Mouse (Mus musculus): ENCODE results near the gene Abca7. TPM values are rescaled to one million over a fixed set of nuclear protein-coding genes. Genes with fewer than 3 reads are reported as not detected.

Abca7 gene
- polyA plus RNA-seq, 1 experiment from 2014 or later: 4.2 TPM

DNA sequence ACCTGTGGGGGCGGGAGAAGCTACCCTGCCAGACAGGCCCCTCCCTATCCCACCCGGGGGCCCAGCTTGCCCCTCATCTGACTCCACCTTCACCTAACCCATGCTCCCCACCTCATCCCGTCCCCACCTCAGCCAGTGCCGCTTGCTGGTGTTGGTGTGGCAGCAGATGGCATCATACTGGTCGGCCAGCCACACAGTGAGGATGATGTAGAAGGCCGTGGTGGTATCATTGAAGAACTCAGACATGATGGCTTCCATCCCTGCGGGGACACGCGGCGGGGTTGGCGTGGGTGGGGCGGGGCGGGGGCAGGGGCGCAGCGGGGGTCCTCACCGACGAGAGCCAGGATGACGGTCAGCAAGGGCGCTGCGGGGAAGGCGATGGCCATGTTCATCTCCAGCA, 18.2 kb upstream of the Abca7 start:
- peaks cover 46% of the 10 kb centered on the region for H3K36me3 ChIP-seq (ENCODE audit: control insufficient read depth, insufficient read depth, low read length)
- WGBS: 97% methylated on average over 18 of the region's 21 CpGs

DNA sequence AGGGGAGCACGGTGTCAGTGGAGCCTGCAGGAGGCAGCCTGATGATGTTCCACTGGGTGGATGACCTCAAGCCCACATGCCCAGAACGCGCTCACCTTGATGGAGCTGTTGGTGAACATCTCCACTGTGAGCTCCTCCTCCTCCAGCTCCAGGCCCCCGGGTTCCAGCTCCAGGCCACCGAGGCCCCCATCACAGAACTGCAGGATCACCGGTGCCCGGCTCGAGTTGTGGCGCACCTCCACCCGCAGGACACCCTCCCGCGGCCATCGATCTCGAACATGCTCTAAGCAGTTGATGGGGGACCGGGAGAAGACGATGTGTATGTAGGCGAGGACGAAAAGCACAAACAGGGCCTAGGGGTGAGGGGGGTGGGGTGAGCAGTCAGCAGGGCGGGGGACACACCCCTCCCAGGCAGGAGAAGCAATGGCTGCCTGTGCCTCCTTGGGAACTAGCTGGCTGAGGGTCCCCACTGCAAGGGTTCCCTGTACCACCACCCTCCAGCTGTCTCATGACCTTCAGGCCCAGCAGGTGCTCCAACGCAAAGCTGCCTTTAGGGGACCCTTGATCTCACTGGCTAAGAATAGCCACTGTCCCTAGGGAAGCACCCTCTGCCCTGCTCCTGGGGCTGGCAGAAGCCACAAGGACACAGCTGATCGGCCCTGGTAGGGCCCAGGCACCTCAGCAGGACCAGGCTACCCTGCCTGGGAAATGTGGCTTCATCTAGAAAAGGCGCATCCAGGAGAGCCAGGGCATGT, 16.7 kb upstream of the Abca7 start:
- peaks cover 22% of the 10 kb centered on the region for H3K4me1 ChIP-seq (ENCODE audit: control insufficient read depth, insufficient read depth, low read depth, low read length)
- ATAC-seq: no peak
- WGBS: 89% methylated on average over 21 of the region's 22 CpGs
- no peak overlapping the region for H3K9ac ChIP-seq (ENCODE audit: low read depth, low read length)
- H3K4me3 ChIP-seq (ENCODE audit: low read length): no peak overlapping the region
- no peaks in the 10 kb centered on the region for H3K9me3 ChIP-seq (ENCODE audit: control insufficient read depth, low read length)
- H3K27ac ChIP-seq (ENCODE audit: low read depth, low read length): no peak overlapping the region
- peaks cover 39% of the 10 kb centered on the region for H3K36me3 ChIP-seq (ENCODE audit: control insufficient read depth, insufficient read depth, low read length)
- H3K27me3 ChIP-seq (replicated peaks; ENCODE audit: control insufficient read depth, insufficient read depth, low read length): no peaks in the 10 kb centered on the region
- H3K4me2 ChIP-seq (ENCODE audit: low read length): no peak overlapping the region

More for the DNA sequence above, 18.2 kb upstream of the Abca7 start:
- Histone ChIP-seq H3K4me1 (ENCODE audit: control insufficient read depth, insufficient read depth, low read depth, low read length) (peaks cover 17% of the 10 kb centered on the region), H3K9me3 (ENCODE audit: control insufficient read depth, low read length) (no peaks in the 10 kb centered on the region), H3K4me2 (ENCODE audit: low read length) (no peak overlapping the region), H3K27me3 (replicated peaks; ENCODE audit: control insufficient read depth, insufficient read depth, low read length) (peaks cover under 1% of the 10 kb centered on the region), H3K27ac (ENCODE audit: low read depth, low read length) (no peak overlapping the region), H3K4me3 (ENCODE audit: low read length) (no peak overlapping the region), H3K9ac (ENCODE audit: low read depth, low read length) (no peak overlapping the region)
- no peak for ATAC-seq

DNA sequence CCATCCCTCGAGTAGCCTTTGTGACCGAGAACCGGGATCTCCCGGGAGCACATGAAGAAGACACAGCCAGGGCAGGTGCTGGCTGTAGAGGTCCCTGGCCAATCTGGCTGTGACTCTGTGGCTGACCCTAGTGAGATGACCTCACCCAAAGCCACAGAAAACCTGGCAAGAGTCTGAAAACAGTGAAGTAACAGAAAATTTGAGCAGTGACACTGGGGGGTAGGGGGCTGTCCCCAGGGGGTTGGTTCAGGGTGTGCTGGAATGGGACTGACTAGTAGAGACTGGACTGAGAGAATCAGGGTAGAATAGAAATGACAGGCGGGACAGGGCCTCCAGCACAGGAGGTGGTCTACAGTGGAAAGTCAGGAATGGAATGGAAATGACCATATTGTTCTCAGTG, 13.1 kb upstream of the Abca7 start:
- Histone ChIP-seq H3K4me3 (ENCODE audit: low read length) (peak overlapping the region; percentile 80), H3K9ac (ENCODE audit: low read depth, low read length) (peak overlapping the region; percentile 93), H3K9me3 (ENCODE audit: control insufficient read depth, low read length) (no peaks in the 10 kb centered on the region), H3K4me1 (ENCODE audit: control insufficient read depth, insufficient read depth, low read depth, low read length) (peaks cover 27% of the 10 kb centered on the region), H3K36me3 (ENCODE audit: control insufficient read depth, insufficient read depth, low read length) (peaks cover 10% of the 10 kb centered on the region), H3K27me3 (replicated peaks; ENCODE audit: control insufficient read depth, insufficient read depth, low read length) (peaks cover 6% of the 10 kb centered on the region), H3K27ac (ENCODE audit: low read depth, low read length) (peak overlapping the region; percentile 94), H3K4me2 (ENCODE audit: low read length) (peak overlapping the region; percentile 98)
- ATAC-seq: no peak
- 74% methylated on average over 5 of the region's 5 CpGs for WGBS

DNA sequence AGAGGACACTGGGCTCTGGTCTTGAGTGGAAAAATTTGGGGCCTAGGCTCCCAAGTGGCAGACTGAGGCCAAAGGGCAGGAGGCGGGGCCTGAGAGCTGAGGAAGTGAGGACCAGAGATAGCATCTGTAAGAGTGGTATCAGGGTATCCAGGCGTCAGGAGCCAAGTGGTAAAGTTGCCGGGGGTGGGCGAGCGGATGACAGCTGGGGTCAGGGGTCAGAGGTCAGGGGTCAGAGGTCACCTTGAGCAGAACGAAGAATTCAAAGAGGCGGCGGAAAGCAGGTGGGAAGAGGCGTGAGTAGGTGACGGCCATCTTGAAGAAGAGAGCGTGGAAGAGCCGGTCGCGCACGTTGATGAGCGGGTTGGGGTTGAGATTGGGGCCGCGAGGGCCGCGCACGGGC, 12.6 kb upstream of the Abca7 start:
- Histone ChIP-seq H3K27me3 (replicated peaks; ENCODE audit: control insufficient read depth, insufficient read depth, low read length) (peaks cover 10% of the 10 kb centered on the region), H3K4me1 (ENCODE audit: control insufficient read depth, insufficient read depth, low read depth, low read length) (peaks cover 31% of the 10 kb centered on the region), H3K4me3 (ENCODE audit: low read length) (peak overlapping the region; percentile 80), H3K36me3 (ENCODE audit: control insufficient read depth, insufficient read depth, low read length) (peaks cover 5% of the 10 kb centered on the region), H3K27ac (ENCODE audit: low read depth, low read length) (peak overlapping the region; percentile 94), H3K9me3 (ENCODE audit: control insufficient read depth, low read length) (no peaks in the 10 kb centered on the region), H3K9ac (ENCODE audit: low read depth, low read length) (peak overlapping the region; percentile 93), H3K4me2 (ENCODE audit: low read length) (peak overlapping the region; percentile 98)
- WGBS: under 1% methylated on average over 18 of the region's 21 CpGs
- ATAC-seq: no peak

DNA sequence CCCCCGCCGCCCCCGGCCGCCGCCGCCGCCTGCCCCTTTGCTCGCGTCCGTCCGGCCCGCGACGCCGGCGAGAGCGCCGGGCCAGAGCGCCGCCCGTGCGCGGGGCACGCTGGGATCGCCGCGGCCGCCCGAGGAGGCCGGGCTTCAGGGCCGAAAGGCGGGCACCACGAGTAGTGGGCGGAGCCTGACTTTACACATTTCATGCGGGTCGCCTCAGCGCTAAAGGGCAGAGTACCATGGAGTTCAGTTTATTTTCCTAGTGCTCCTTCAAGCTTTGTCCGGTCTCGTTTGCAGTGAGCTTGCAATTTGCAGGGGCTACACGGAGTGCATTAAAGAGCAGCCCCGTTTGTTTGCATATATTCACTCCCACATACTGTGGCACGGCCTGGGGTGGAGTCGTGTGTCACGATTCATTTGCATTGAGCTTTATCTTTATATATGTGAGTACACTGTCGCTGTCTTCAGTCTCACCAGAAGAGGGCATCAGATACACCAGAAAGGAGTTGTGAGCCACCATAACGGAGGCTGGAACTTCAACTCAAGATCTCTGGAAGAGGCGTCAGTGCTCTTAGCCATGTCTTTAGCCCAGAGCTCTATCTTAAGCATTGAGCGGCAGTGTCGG, 12.0 kb upstream of the Abca7 start, which contains the start of gene Tmem259:
TSS of gene Tmem259 (minus strand) at position 136 of the 622 bp plus-strand sequence.
- H3K4me2 ChIP-seq (ENCODE audit: low read length): peak within 1 kb of the TSS; percentile 98
- H3K4me1 ChIP-seq (ENCODE audit: control insufficient read depth, insufficient read depth, low read depth, low read length): peaks cover 31% of the 10 kb centered on the region
- peak within 1 kb of the TSS; percentile 93 for H3K9ac ChIP-seq (ENCODE audit: low read depth, low read length)
- under 1% methylated on average over 31 of the region's 49 CpGs for WGBS
- H3K36me3 ChIP-seq (ENCODE audit: control insufficient read depth, insufficient read depth, low read length): no peaks in the 10 kb centered on the region
- peak within 1 kb of the TSS; percentile 80 for H3K4me3 ChIP-seq (ENCODE audit: low read length)
- H3K27ac ChIP-seq (ENCODE audit: low read depth, low read length): peak within 1 kb of the TSS; percentile 94
- ATAC-seq: peak; percentile 83
- H3K9me3 ChIP-seq (ENCODE audit: control insufficient read depth, low read length): no peaks in the 10 kb centered on the region
- H3K27me3 ChIP-seq (replicated peaks; ENCODE audit: control insufficient read depth, insufficient read depth, low read length): peaks cover 16% of the 10 kb centered on the region

DNA sequence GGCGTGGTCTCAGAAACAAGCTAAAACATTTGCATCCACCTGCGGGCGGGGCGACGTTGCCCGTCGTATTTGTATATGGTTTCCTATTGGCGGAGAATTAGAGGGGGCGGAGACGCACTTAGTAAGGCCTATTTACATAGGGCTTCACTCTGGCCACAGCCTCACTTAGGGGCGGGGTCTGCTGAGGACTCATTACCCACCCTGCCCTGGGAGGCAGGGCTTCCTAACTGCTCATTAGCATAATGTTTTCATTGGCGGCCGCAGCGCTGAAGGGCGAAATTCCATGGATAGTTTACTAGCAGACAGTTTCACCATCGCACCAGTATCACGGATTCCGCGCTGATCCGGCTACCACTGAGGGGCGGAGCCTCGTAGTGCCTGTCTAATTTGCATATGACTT, 11.4 kb upstream of the Abca7 start:
- Histone ChIP-seq H3K9ac (ENCODE audit: low read depth, low read length) (peak overlapping the region; percentile 93), H3K27ac (ENCODE audit: low read depth, low read length) (peak overlapping the region; percentile 94), H3K36me3 (ENCODE audit: control insufficient read depth, insufficient read depth, low read length) (no peaks in the 10 kb centered on the region), H3K27me3 (replicated peaks; ENCODE audit: control insufficient read depth, insufficient read depth, low read length) (peaks cover 22% of the 10 kb centered on the region), H3K4me2 (ENCODE audit: low read length) (peak overlapping the region; percentile 98), H3K9me3 (ENCODE audit: control insufficient read depth, low read length) (no peaks in the 10 kb centered on the region), H3K4me1 (ENCODE audit: control insufficient read depth, insufficient read depth, low read depth, low read length) (peaks cover 31% of the 10 kb centered on the region), H3K4me3 (ENCODE audit: low read length) (peak overlapping the region; percentile 80)
- under 1% methylated on average over 22 of the region's 22 CpGs for WGBS
- ATAC-seq: peak; percentile 94

DNA sequence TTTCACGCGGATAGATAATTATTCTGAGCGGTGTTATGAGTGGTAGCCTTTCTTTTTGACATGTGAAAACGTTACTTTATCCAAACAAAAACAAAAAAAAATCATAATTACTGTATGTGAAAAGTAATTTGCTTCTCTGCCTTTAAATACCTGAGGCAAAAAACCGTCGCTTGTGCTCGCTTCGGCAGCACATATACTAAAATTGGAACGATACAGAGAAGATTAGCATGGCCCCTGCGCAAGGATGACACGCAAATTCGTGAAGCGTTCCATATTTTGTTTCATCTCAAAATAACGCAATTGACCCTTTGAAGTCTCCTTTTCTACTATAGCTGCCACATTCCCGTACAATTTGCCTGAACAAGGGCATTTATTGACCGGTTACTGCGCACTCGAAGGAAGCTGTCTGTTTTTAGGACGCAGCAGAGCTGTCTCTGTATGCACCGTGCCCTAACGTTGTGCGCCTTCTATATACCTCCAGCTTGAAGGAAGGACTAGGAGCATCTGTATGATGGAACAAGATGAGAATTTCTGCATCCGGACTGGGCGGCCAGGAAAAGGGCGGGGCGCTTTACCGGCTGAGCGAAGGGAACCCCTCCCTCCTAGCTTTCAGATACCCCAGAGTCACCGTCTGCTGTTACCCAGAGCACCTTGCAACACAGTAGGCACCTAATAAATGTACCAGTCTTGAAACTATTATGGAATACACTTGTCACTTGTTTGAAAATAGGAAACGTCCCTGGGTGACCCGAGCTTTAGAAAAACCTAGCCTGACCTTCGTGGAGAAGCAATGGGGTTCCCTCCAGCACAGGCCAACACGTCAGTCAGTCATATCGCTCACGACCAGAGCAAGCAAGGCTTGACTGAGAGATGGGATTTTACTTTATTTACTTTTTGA, 10.7 kb upstream of the Abca7 start:
- Histone ChIP-seq H3K27me3 (replicated peaks; ENCODE audit: control insufficient read depth, insufficient read depth, low read length) (peaks cover 24% of the 10 kb centered on the region), H3K4me3 (ENCODE audit: low read length) (peak overlapping the region; percentile 80), H3K27ac (ENCODE audit: low read depth, low read length) (peak overlapping the region; percentile 94), H3K4me1 (ENCODE audit: control insufficient read depth, insufficient read depth, low read depth, low read length) (peaks cover 31% of the 10 kb centered on the region), H3K36me3 (ENCODE audit: control insufficient read depth, insufficient read depth, low read length) (no peaks in the 10 kb centered on the region), H3K9me3 (ENCODE audit: control insufficient read depth, low read length) (no peaks in the 10 kb centered on the region), H3K4me2 (ENCODE audit: low read length) (peak overlapping the region; percentile 98), H3K9ac (ENCODE audit: low read depth, low read length) (peak overlapping the region; percentile 93)
- WGBS: 3% methylated on average over 35 of the region's 35 CpGs
- ATAC-seq: peak; percentile 12; the same call in 1 of the 2 replicates

DNA sequence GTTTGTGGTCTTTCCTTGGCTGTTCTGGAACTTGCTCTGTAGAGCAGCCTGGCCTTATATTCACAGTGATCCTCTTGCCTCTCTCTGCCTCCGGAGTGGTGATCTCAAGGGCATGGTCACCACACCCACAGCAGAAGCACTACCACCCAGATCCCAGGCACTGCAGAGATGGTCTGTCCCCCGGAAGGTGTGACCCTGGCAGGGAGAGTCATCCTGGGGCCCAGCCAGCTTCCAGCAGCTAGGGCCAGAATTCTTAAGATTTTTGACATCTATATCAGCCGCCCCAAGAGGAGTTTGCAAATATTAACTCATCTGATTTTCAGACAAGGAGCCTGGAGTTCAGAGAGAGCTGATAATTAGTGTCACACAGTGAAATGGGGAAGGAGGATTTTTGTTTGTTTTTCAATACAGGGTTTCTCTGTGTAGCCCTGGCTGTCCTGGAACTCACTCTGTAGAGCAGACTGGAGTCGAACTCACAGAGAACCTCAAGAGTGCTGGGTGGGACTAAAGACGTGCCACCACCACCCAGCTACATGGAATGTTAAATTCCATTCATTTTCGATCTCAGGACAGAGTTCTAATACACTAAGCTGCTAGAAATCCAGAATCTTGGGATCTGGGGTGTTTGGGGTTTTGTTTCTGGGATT, 9.9 kb upstream of the Abca7 start:
- peak overlapping the region; percentile 98 for H3K4me2 ChIP-seq (ENCODE audit: low read length)

More for the DNA sequence above, 9.9 kb upstream of the Abca7 start:
- ATAC-seq: no peak
- Histone ChIP-seq H3K4me1 (ENCODE audit: control insufficient read depth, insufficient read depth, low read depth, low read length) (peaks cover 27% of the 10 kb centered on the region), H3K36me3 (ENCODE audit: control insufficient read depth, insufficient read depth, low read length) (no peaks in the 10 kb centered on the region), H3K9me3 (ENCODE audit: control insufficient read depth, low read length) (peaks cover 3% of the 10 kb centered on the region; the same call in 1 of the 2 replicates), H3K4me3 (ENCODE audit: low read length) (peak overlapping the region; percentile 80), H3K27me3 (replicated peaks; ENCODE audit: control insufficient read depth, insufficient read depth, low read length) (peaks cover 24% of the 10 kb centered on the region), H3K9ac (ENCODE audit: low read depth, low read length) (peak overlapping the region; percentile 93), H3K27ac (ENCODE audit: low read depth, low read length) (peak overlapping the region; percentile 94)
- WGBS: 43% methylated on average over 6 of the region's 6 CpGs
